Mouse (Mus musculus) ES-CJ7 (cell line): Measurements from ENCODE around the gene Wdfy3.
A peak's percentile ranks its signal among the peaks of the same experiment; 100 is the strongest.

Experiments used
- DNase-seq: peaks from one replicate; pipeline ENCODE4 v3.0.0; 2011; ENCODE audit warnings: low read depth, low spot score

Gene Wdfy3

GRCm38 (mm10) chr5:101837605-101838004, 232.1 kb downstream of the Wdfy3 start:
- DNase-seq, result peak; percentile 51

GRCm38 (mm10) chr5:101836221-101836620, 233.5 kb downstream of the Wdfy3 start:
- no peak for DNase-seq

- DNase-seq, result peak; percentile 82
Observed at GRCm38 (mm10) chr5:101833875-101834274, 235.8 kb downstream of the Wdfy3 start.

- no peak for DNase-seq
Observed at GRCm38 (mm10) chr5:101832991-101833390, 236.7 kb downstream of the Wdfy3 start.

GRCm38 (mm10) chr5:101832042-101832441, 237.7 kb downstream of the Wdfy3 start:
- DNase-seq, result no peak

GRCm38 (mm10) chr5:101830180-101830579, 239.5 kb downstream of the Wdfy3 start:
- DNase-seq, result no peak

- DNase-seq, result no peak
Observed at GRCm38 (mm10) chr5:101828932-101829331, 240.8 kb downstream of the Wdfy3 start.

GRCm38 (mm10) chr5:101827477-101827876, 242.2 kb downstream of the Wdfy3 start:
- peak; percentile 23 for DNase-seq

GRCm38 (mm10) chr5:101826531-101826970, 243.2 kb downstream of the Wdfy3 start:
- peak; percentile 75 for DNase-seq

GRCm38 (mm10) chr5:101825111-101825911, 244.4 kb downstream of the Wdfy3 start:
- peak; percentile 46 for DNase-seq

- DNase-seq, result peak; percentile 51
Observed at GRCm38 (mm10) chr5:101822311-101822670, 247.4 kb downstream of the Wdfy3 start.

- DNase-seq, result no peak
Observed at GRCm38 (mm10) chr5:101821491-101822310, 248.0 kb downstream of the Wdfy3 start.

- DNase-seq, result no peak
Observed at GRCm38 (mm10) chr5:101821052-101821451, 248.7 kb downstream of the Wdfy3 start.

- DNase-seq, result no peak
Observed at GRCm38 (mm10) chr5:101819844-101820243, 249.9 kb downstream of the Wdfy3 start.

- no peak for DNase-seq
Observed at GRCm38 (mm10) chr5:101819216-101819615, 250.5 kb downstream of the Wdfy3 start.

- DNase-seq, result no peak
Observed at GRCm38 (mm10) chr5:101816822-101817221, 252.9 kb downstream of the Wdfy3 start.

GRCm38 (mm10) chr5:101811296-101812169, 258.2 kb downstream of the Wdfy3 start:
- DNase-seq, result peak; percentile 38

GRCm38 (mm10) chr5:101802358-101803022, 267.2 kb downstream of the Wdfy3 start:
- DNase-seq, result no peak

- no peak for DNase-seq
Observed at GRCm38 (mm10) chr5:101801891-101802290, 267.8 kb downstream of the Wdfy3 start.

GRCm38 (mm10) chr5:101792665-101793064, 277.1 kb downstream of the Wdfy3 start:
- DNase-seq, result no peak

GRCm38 (mm10) chr5:101790560-101790959, 279.2 kb downstream of the Wdfy3 start:
- DNase-seq, result peak; percentile 9
